Mouse (Mus musculus) bone marrow, adult 2 months (tissue): ENCODE data around the gene Gm20503. TPM values are rescaled to one million over a fixed set of nuclear protein-coding genes. Genes with fewer than 3 reads are reported as not detected.
A peak's percentile ranks its signal among the peaks of the same experiment; 100 is the strongest.

Experiments
- H3K27ac ChIP-seq: fragments of 200-500 bp; 2 replicates; pipeline ENCODE4 v1.5.1; 2012; ENCODE audit warnings: low read depth, mild to moderate bottlenecking, control low read depth, inconsistent platforms, low read length; ENCODE audit not compliant: control insufficient read depth, poor library complexity, insufficient read depth
- H3K4me1 ChIP-seq: fragments of 200-500 bp; 2 replicates; pipeline ENCODE4 v1.6.1; 2011; ENCODE audit warnings: low read length; ENCODE audit not compliant: control insufficient read depth, insufficient read depth
- H3K4me3 ChIP-seq: fragments of 200-500 bp; replicated peaks from 2 replicates; pipeline ENCODE3; 2011; ENCODE audit warnings: mild to moderate bottlenecking, low read depth, low read length, control low read depth; ENCODE audit not compliant: control insufficient read depth
- CTCF ChIP-seq: fragments of 200-500 bp; IDR thresholded peaks from 2 replicates; pipeline ENCODE4 v1.5.1; 2011; ENCODE audit warnings: low read length, control low read depth; ENCODE audit not compliant: control insufficient read depth, insufficient read depth
- POLR2A ChIP-seq: fragments of 200-500 bp; IDR thresholded peaks from 2 replicates; pipeline ENCODE4 v1.6.1; 2011; ENCODE audit warnings: low read depth, mild to moderate bottlenecking, control low read depth, low read length, borderline replicate concordance; ENCODE audit not compliant: control insufficient read depth
- WGBS: fragments of 180-500 bp; shearing (Covaris S2); methylation state at CpG from one replicate; pipeline ENCODE4 v1.1.7; 2018; 5-methylcytosine and 5-hydroxymethylcytosine counted together
- polyA plus RNA-seq: library from polyadenylated mRNA; stranded (reverse); fragments of >200 nt; gene quantifications from 2 replicates; pipeline ENCODE4 v1.2.4, GENCODE M21; 2011; ENCODE audit warnings: low replicate concordance; ENCODE audit not compliant: missing spikeins, insufficient read depth, insufficient read length

Gm20503 gene
- polyA plus RNA-seq, 1 experiment, result 16.2 TPM

GRCm38 (mm10) chr4:58985157-58985648 is 17.8 kb upstream of the Gm20503 start:
- TF ChIP-seq POLR2A (no peak), CTCF (peak; percentile 79)
- H3K4me1 ChIP-seq, result peaks cover 3% of the 10 kb centered on the region
- no peak overlapping the region for H3K4me3 ChIP-seq
- H3K27ac ChIP-seq, result no peak overlapping the region
- 7% methylated on average over 7 of the region's 7 CpGs for WGBS

DNA sequence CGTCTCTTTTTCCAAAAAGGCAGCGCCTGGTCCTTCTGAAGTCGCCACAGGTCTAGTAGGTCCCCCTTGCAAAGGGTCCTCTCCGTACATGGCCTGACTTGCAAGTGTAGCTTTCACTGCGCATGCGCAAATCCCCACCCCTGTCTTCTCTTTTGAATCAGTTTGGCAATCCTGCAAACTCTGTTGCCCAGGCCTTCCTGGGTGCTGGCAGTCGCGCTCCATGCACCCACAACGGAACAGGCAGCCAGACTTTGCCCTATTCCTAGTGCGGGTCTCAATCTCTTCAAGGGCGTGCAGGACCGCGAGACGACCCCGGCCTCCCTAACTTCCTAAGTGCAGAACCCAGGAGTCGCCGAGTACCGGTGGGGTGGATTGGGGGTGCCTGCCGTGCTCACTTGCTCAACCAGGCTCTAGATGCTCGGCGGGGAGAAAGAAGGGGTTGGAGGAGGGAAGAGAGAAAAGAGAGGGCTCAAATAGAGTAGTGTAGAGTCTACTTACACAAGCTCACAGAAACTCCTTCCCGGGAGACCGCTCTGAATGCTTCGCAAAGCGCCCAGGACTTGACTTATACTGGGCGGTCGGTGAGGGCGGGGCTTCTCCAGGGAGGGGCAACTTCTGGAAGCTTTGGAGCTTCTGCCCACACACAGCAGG is 16.3 kb upstream of the Gm20503 start, which contains the start of gene Ptgr1:
Gene Ptgr1 (minus strand): TSS at position 580 of the 651 bp plus-strand sequence.
- H3K4me3 ChIP-seq, result peak within 1 kb of the TSS; percentile 86
- 2% methylated on average over 28 of the region's 28 CpGs for WGBS
- H3K4me1 ChIP-seq, result peaks cover 3% of the 10 kb centered on the region
- H3K27ac ChIP-seq, result peak within 1 kb of the TSS; percentile 45; the same call in 1 of the 2 replicates
- peak; percentile 1; the same call in 1 of the 2 replicates for TF ChIP-seq CTCF
- TF ChIP-seq POLR2A, result no peak

GRCm38 (mm10) chr4:58989303-58989898 is 13.6 kb upstream of the Gm20503 start:
- H3K4me1 ChIP-seq, result peaks cover 3% of the 10 kb centered on the region
- no peak overlapping the region for H3K4me3 ChIP-seq
- TF ChIP-seq POLR2A, result no peak
- TF ChIP-seq CTCF, result no peak
- WGBS, result 24% methylated on average over 7 of the region's 7 CpGs
- no peak overlapping the region for H3K27ac ChIP-seq

GRCm38 (mm10) chr4:58990609-58991434 is 12.2 kb upstream of the Gm20503 start:
- 65% methylated on average over 17 of the region's 17 CpGs for WGBS
- Histone ChIP-seq H3K4me3 (no peak overlapping the region), H3K4me1 (peaks cover 3% of the 10 kb centered on the region), H3K27ac (no peak overlapping the region)
- no peak for TF ChIP-seq POLR2A
- TF ChIP-seq CTCF, result no peak

DNA sequence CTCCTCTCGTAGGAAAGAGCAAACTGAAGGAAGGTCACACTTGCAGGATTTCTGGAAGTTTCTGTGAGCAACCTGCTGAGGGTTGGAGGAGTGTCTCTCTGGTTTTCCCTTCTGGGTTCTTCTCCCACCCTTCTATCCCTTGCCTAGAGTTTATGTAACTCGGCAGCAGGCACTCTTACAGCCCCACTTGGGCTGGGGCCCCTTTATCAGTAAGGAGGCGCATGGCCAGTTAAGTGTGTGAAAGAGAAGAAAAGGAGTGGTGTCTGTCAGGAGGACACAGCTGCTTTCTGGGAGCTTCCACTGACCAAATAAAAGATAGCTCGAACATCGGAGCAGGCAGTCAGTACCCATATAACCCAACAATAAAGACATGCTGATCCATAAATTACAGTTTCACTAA is 10.8 kb upstream of the Gm20503 start:
- peaks cover 1% of the 10 kb centered on the region for H3K4me1 ChIP-seq

DNA sequence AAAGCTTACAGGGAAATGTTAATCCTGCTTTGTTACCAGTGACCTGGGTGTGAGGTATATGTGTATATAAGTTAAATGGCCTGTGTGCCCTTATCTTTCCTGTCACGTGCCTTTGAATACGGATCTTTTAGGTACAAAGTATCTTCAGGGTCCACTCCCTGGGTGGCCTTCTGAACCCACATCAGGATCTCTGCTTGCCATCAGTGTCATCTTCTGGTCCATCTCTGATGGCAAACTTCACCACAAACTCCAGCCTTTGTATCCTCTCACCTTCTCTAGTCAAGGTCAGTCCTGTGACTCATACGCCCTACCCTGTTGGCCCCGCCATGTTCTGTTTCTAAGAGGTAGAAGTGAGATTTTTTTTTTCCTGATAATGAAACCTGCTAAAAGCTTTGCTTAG is 8.2 kb upstream of the Gm20503 start, which contains the start of gene Dnajc25:
Gene Dnajc25 (plus strand): TSS at position 301 of the 400 bp plus-strand sequence.
- Histone ChIP-seq H3K4me3 (no peak within 1 kb of the TSS), H3K4me1 (no peaks in the 10 kb centered on the region), H3K27ac (no peak within 1 kb of the TSS)
- TF ChIP-seq POLR2A, result no peak
- no peak for TF ChIP-seq CTCF
- WGBS, result 83% methylated on average over 4 of the region's 4 CpGs

More for the DNA sequence above, 10.8 kb upstream of the Gm20503 start:
- no peak for TF ChIP-seq POLR2A
- no peak for TF ChIP-seq CTCF
- 69% methylated on average over 5 of the region's 5 CpGs for WGBS
- Histone ChIP-seq H3K27ac (no peak overlapping the region), H3K4me3 (no peak overlapping the region)

DNA sequence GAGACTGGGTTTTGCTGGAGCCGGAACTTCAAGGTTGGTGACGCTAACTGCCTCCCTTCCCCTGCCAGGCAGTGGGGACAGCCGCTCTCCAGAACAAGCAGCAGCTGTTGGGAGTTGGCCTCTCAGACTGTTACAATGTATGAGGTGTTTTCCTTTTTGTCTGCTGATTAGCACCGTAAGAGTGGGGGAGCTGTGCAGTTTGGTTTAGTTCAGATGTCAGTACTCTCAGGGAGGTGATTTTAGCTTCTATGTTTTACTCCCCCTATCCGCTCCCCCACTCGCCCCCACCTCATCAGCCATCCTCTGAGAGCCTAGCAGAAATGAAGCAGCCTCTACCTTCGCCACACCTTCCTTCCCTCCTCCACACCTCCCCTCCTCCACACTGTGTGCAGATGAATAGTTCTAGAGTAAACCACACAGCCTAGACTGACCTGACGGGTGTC is 7.7 kb upstream of the Gm20503 start:
- TF ChIP-seq CTCF (no peak), POLR2A (no peak)
- 78% methylated on average over 8 of the region's 8 CpGs for WGBS
- H3K4me1 ChIP-seq, result no peaks in the 10 kb centered on the region
- no peak overlapping the region for H3K4me3 ChIP-seq
- no peak overlapping the region for H3K27ac ChIP-seq

GRCm38 (mm10) chr4:58997081-58997480 is 5.9 kb upstream of the Gm20503 start:
- H3K4me1 ChIP-seq, result no peaks in the 10 kb centered on the region
- no peak overlapping the region for H3K27ac ChIP-seq
- WGBS, result 80% methylated on average over 5 of the region's 5 CpGs
- H3K4me3 ChIP-seq, result no peak overlapping the region
- TF ChIP-seq CTCF (no peak), POLR2A (no peak)
